Mouse (Mus musculus) intestine, embryonic 15.5 days (tissue): ENCODE data around the gene Hist1h2ac. TPM values are rescaled to one million over a fixed set of nuclear protein-coding genes. Genes with fewer than 3 reads are reported as not detected.
"Not testable (repeated sequence)": the region's sequence is repeated elsewhere in the genome, so short reads cannot be mapped to it uniquely, and the experiment has no call there.

Experiments used
- ATAC-seq: fragments of 200-750 bp; cut with Nextera tagmentation; 2 replicates; pipeline ENCODE4 v1.8.0; 2017; ENCODE audit warnings: moderate TSS enrichment, moderate library complexity
- H3K27ac ChIP-seq: fragments of 300-500 bp; sonication (generic); 2 replicates; pipeline ENCODE4 v1.5.1; 2015; ENCODE audit warnings: mild to moderate bottlenecking, inconsistent platforms
- H3K27me3 ChIP-seq: fragments of 300-500 bp; sonication (generic); replicated peaks from 2 replicates; pipeline ENCODE4 v1.6.1; 2015; ENCODE audit warnings: inconsistent platforms
- H3K36me3 ChIP-seq: fragments of 300-500 bp; sonication (generic); 2 replicates; pipeline ENCODE4 v1.6.1; 2015; ENCODE audit warnings: inconsistent platforms
- H3K4me1 ChIP-seq: fragments of 300-500 bp; sonication (generic); replicated peaks from 2 replicates; pipeline ENCODE4 v1.6.1; 2015; ENCODE audit warnings: inconsistent platforms
- H3K4me2 ChIP-seq: fragments of 300-500 bp; sonication (generic); replicated peaks from 2 replicates; pipeline ENCODE4 v1.6.1; 2015; ENCODE audit warnings: mild to moderate bottlenecking, inconsistent platforms
- H3K4me3 ChIP-seq: fragments of 300-500 bp; sonication (generic); replicated peaks from 2 replicates; pipeline ENCODE4 v1.5.1; 2015; ENCODE audit warnings: inconsistent platforms
- H3K9ac ChIP-seq: fragments of 300-500 bp; sonication (generic); 2 replicates; pipeline ENCODE4 v1.6.1; 2015; ENCODE audit warnings: inconsistent platforms
- H3K9me3 ChIP-seq: fragments of 300-500 bp; sonication (generic); 2 replicates; pipeline ENCODE4 v1.6.1; 2016; ENCODE audit warnings: inconsistent platforms
- WGBS: fragments of 180-500 bp; shearing (Covaris S2); methylation state at CpG from one replicate; pipeline ENCODE4 v1.1.7; 2015; 5-methylcytosine and 5-hydroxymethylcytosine counted together
- polyA plus RNA-seq: library from polyadenylated mRNA; unstranded; fragments of >200 nt; fragmentation: Nextera tagmentation; extraction: Ambion mirVana; gene quantifications from 2 replicates; pipeline ENCODE4 v1.2.1, GENCODE M21; 2015

The Hist1h2ac gene
- polyA plus RNA-seq, 1 experiment from 2014 or later = 1.5 TPM

DNA sequence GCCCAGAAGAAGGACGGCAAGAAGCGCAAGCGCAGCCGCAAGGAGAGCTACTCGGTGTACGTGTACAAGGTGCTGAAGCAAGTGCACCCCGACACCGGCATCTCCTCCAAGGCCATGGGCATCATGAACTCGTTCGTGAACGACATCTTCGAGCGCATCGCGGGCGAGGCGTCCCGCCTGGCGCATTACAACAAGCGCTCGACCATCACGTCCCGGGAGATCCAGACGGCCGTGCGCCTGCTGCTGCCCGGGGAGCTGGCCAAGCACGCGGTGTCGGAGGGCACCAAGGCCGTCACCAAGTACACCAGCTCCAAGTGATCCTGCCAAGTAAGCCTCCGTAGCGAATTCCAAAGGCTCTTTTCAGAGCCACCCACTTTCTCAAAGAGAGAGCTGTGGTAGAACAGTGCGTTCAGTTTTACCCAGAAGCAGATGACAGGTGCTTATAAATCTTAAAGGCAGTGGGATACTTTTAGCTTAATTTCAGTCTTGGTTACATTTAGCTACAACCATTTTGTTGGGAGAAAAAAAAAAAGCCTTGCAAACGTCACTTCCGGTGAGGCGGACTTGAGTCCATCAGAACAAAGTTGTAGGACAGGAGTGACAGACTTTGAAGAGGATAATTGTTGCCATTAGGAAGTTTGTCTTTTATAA, 672 bp upstream of the Hist1h2ac start:
- Histone ChIP-seq H3K27ac (peak overlapping the region; percentile 97), H3K4me3 (peak overlapping the region; percentile 41), H3K9ac (peak overlapping the region; percentile 57), H3K4me2 (peak overlapping the region; percentile 56)
- H3K36me3 ChIP-seq, H3K9me3 ChIP-seq, H3K4me1 ChIP-seq, H3K27me3 ChIP-seq, ATAC-seq: not testable (repeated sequence)
- under 1% methylated on average over 20 of the region's 37 CpGs for WGBS

DNA sequence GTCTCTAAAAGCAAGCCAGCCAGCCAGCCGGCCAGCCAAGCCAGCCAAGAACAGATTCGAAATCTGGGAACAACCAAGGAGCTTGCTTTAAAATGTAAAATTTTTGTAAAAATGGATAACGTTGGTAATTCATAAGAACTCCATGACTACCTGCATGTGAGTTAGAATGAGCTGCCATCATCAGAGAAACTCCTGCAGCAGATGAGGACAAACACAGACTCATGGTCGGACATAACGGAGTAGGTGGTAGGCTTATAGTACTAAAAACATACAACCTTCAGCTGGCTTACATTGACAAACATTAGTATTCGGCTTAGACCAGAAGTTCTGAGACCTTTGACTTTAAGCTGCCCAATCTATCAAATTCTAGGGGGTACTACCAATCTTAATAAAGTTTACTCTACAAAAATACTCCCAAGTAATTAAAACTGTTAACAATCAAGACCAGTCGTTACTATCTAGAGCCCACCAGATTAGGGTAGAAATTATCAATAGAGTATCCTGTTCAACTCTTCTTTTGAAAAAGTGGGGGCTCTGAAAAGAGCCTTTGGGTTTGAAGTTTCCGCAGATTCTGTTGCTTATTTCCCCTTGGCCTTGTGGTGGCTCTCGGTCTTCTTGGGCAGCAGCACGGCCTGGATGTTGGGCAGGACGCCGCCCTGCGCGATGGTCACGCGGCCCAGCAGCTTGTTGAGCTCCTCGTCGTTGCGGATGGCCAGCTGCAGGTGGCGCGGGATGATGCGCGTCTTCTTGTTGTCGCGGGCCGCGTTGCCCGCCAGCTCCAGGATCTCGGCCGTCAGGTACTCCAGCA, 597 bp downstream of the Hist1h2ac start:
- peak overlapping the region; percentile 92 for H3K27ac ChIP-seq
- H3K27me3 ChIP-seq, H3K4me1 ChIP-seq, H3K9me3 ChIP-seq, H3K36me3 ChIP-seq, ATAC-seq: not testable (repeated sequence)
- H3K9ac ChIP-seq = peak overlapping the region; percentile 37; the same call in 1 of the 2 replicates
- H3K4me3 ChIP-seq = peak overlapping the region; percentile 38
- peak overlapping the region; percentile 51 for H3K4me2 ChIP-seq
- WGBS = 7% methylated on average over 16 of the region's 30 CpGs

DNA sequence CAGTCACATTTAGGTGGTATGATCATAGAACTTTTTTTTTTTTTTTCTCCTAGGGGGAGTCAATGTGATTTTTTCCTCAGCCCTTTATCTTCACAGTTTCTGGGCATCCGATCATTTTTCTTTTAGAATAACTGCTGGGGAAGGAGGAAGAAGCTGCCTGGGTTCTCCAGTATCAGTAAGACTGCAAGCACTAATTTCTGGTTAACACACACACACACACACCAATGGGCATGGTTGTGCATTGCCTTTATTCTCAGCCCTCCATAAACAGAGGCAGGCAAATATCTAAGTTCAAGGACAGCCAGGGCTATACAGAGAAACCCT, 1.2 kb downstream of the Hist1h2ac start:
- 54% methylated on average over 1 of the region's 1 CpGs for whole genome bisulfite sequencing
- Histone ChIP-seq H3K27ac (peak overlapping the region; percentile 92; the same call in 1 of the 2 replicates), H3K4me3 (peak overlapping the region; percentile 38), H3K9me3 (no peaks in the 10 kb centered on the region), H3K4me2 (peak overlapping the region; percentile 51), H3K4me1 (peaks cover 6% of the 10 kb centered on the region), H3K27me3 (no peaks in the 10 kb centered on the region), H3K36me3 (no peaks in the 10 kb centered on the region), H3K9ac (peak overlapping the region; percentile 37; the same call in 1 of the 2 replicates)
- ATAC-seq = no peak

DNA sequence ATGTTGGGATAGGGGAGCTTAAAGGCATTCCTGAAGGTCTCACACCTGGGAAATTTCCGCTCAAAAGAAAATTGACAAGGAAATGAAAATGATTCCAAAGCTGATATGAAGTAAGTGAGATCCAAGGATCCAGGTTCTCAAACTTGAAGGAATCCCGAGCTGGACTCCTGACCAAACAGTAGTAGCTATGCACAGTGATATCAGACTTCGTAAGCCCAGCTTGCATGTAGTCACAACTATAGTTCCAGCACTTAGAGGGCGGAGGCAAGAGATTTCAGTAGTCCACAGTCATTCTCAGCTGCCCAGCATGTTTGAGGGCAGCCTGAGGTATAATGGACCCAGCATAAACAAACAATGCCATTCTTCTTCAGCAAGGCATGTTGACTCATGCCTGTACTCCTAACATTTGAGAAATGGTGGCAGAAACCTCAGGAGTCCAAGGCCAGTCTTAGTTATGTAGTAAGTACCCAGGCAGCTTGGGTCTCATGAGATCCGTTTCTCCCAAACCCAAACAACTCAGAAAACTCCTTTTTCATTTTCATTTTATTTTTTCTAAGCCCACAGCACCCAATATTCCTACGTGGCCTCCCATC, 1.7 kb downstream of the Hist1h2ac start:
- Histone ChIP-seq H3K27me3 (no peaks in the 10 kb centered on the region), H3K4me2 (0 out of 2 replicates have a peak overlapping the region, but pooled peaks have one; percentile 51), H3K9me3 (no peaks in the 10 kb centered on the region), H3K4me3 (no peak overlapping the region), H3K4me1 (peaks cover 6% of the 10 kb centered on the region), H3K27ac (no peak overlapping the region), H3K36me3 (no peaks in the 10 kb centered on the region), H3K9ac (no peak overlapping the region; the same call in 1 of the 2 replicates)
- ATAC-seq = no peak
- 74% methylated on average over 6 of the region's 6 CpGs for WGBS

DNA sequence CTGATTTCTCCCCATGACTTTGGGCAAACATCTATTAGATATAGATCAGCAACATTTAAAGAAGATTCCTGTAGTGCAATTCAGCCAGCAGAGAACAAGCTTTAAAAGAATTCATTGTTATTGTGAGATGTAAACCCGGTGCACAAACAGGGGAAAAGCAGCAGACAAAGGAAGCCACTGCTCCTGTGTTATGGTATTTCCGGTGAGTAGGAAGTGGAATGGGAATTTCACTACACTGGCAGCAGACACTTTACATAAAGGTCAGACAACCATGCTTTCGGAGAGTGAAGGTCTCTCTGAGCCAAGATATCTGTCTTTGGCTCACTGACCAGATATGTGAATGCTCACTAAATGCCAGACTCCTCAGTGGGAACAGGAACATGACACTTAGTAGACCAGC, 21.2 kb downstream of the Hist1h2ac start:
- no peaks in the 10 kb centered on the region for H3K27me3 ChIP-seq
- ATAC-seq = no peak
- H3K36me3 ChIP-seq = no peaks in the 10 kb centered on the region
- H3K9ac ChIP-seq = no peak overlapping the region
- H3K4me2 ChIP-seq = no peak overlapping the region
- H3K9me3 ChIP-seq = no peaks in the 10 kb centered on the region
- no peaks in the 10 kb centered on the region for H3K4me1 ChIP-seq
- no peak overlapping the region for H3K4me3 ChIP-seq
- H3K27ac ChIP-seq = no peak overlapping the region
- WGBS = 63% methylated on average over 3 of the region's 3 CpGs

DNA sequence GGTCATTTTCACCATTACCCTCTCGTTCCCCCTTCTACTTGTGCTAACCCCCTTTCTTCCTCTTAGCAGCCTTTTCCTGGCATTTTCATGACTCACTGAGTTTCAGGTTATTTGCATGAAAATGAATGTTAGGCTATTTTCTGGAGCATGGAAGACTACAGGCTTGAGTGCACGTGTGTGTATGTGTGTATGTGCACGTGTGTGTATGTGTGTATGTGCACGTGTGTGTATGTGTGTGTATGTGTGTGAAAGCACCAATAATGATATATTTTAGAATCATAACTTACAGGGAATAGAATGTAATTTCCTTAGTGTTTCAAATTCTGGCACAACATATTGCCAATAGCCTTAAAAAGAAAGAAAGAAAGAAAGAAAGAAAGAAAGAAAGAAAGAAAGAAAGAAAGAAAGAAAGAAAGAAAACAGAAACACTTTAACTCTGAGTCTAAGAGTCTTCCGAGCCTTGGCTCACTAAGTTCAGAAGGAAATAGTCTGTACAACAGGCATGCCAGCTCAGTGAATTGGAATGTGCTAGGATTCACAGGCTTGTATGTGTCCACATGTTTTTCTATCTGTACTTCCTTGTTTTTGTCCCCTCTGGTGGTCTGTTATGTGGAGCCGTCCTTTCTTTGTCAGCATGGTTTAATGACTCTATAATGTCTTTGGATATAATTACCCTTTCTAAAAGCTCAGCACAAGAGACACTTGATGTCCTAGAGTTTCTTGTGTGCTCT, 23.9 kb downstream of the Hist1h2ac start:
- H3K9me3 ChIP-seq = no peaks in the 10 kb centered on the region
- 69% methylated on average over 6 of the region's 6 CpGs for WGBS
- no peak overlapping the region for H3K9ac ChIP-seq
- no peak overlapping the region for H3K4me2 ChIP-seq
- H3K27me3 ChIP-seq = no peaks in the 10 kb centered on the region
- no peak overlapping the region for H3K27ac ChIP-seq
- ATAC-seq = no peak
- no peak overlapping the region for H3K4me3 ChIP-seq
- H3K36me3 ChIP-seq = no peaks in the 10 kb centered on the region
- no peaks in the 10 kb centered on the region for H3K4me1 ChIP-seq

Other genes starting within 250 kb of the Hist1h2ac start
- 0.08 and 0.11 TPM in 2 replicates for gene Btn1a1, start 218.0 kb downstream of the Hist1h2ac start, polyA plus RNA-seq
- gene Btn2a2, start 195.1 kb downstream of the Hist1h2ac start, polyA plus RNA-seq = 0.16 and 0.23 TPM in 2 replicates
- 4.6 and 4.8 TPM in 2 replicates for gene Hist1h4h, start 152.9 kb downstream of the Hist1h2ac start, polyA plus RNA-seq
- gene Hist1h2af, start 150.0 kb downstream of the Hist1h2ac start, polyA plus RNA-seq = 6.7 TPM in 1 of 2 replicates, not detected in the other
- gene Hist1h3g, start 148.5 kb downstream of the Hist1h2ac start, polyA plus RNA-seq = 6.1 and 6.2 TPM in 2 replicates
- gene Hist1h2bh, start 140.6 kb downstream of the Hist1h2ac start, polyA plus RNA-seq = 1.1 and 1.3 TPM in 2 replicates
- gene Hist1h3f, start 139.9 kb downstream of the Hist1h2ac start, polyA plus RNA-seq = 0.45 and 0.97 TPM in 2 replicates
- 0.88 and 1.0 TPM in 2 replicates for gene Hist1h4f, start 132.3 kb downstream of the Hist1h2ac start, polyA plus RNA-seq
- gene Hist1h1d, start 130.7 kb downstream of the Hist1h2ac start, polyA plus RNA-seq = 0.46 and 0.64 TPM in 2 replicates
- 3.5 and 4.3 TPM in 2 replicates for gene Hist1h3e, start 121.6 kb downstream of the Hist1h2ac start, polyA plus RNA-seq
- 76.9 and 89.5 TPM in 2 replicates for gene Hist1h2ae, start 112.7 kb downstream of the Hist1h2ac start, polyA plus RNA-seq
- 7.1 and 11.5 TPM in 2 replicates for gene Hist1h2bg, start 112.6 kb downstream of the Hist1h2ac start, polyA plus RNA-seq
- gene Hist1h2bf, start 109.8 kb downstream of the Hist1h2ac start, polyA plus RNA-seq = 4.2 and 4.5 TPM in 2 replicates
- gene Hist1h2ad, start 109.6 kb downstream of the Hist1h2ac start, polyA plus RNA-seq = 1.8 and 3.0 TPM in 2 replicates
- gene Hist1h3d, start 108.2 kb downstream of the Hist1h2ac start, polyA plus RNA-seq = 5.2 and 6.2 TPM in 2 replicates
- 98.7 and 101 TPM in 2 replicates for gene Hist1h4d, start 102.3 kb downstream of the Hist1h2ac start, polyA plus RNA-seq
- gene Hist1h2be, start 62.8 kb downstream of the Hist1h2ac start, polyA plus RNA-seq = 1.6 and 2.0 TPM in 2 replicates
- gene Hist1h1e, start 61.4 kb downstream of the Hist1h2ac start, polyA plus RNA-seq = 17.6 and 21.2 TPM in 2 replicates
- 79.3 and 89.9 TPM in 2 replicates for gene Hist1h2bc, start 251 bp upstream of the Hist1h2ac start, polyA plus RNA-seq
- gene Hist1h1t, start 11.9 kb upstream of the Hist1h2ac start, polyA plus RNA-seq = not detected in 2 replicates
- gene Hist1h4c, start 14.5 kb upstream of the Hist1h2ac start, polyA plus RNA-seq = 4.7 and 5.7 TPM in 2 replicates
- 6.4 and 7.9 TPM in 2 replicates for gene Hfe, start 26.9 kb upstream of the Hist1h2ac start, polyA plus RNA-seq
- gene Hist1h1c, start 54.9 kb upstream of the Hist1h2ac start, polyA plus RNA-seq = 32.4 and 36.0 TPM in 2 replicates
- gene Hist1h3c, start 61.7 kb upstream of the Hist1h2ac start, polyA plus RNA-seq = 4.4 and 7.7 TPM in 2 replicates
- 2.4 and 3.8 TPM in 2 replicates for gene Hist1h2bb, start 62.8 kb upstream of the Hist1h2ac start, polyA plus RNA-seq
- gene Hist1h2ab, start 67.2 kb upstream of the Hist1h2ac start, polyA plus RNA-seq = 39.8 and 44.9 TPM in 2 replicates
- gene Hist1h3b, start 68.3 kb upstream of the Hist1h2ac start, polyA plus RNA-seq = 6.4 and 9.2 TPM in 2 replicates
- gene Hist1h4b, start 73.1 kb upstream of the Hist1h2ac start, polyA plus RNA-seq = 3.8 and 5.5 TPM in 2 replicates
- 0.48 and 1.3 TPM in 2 replicates for gene Hist1h4a, start 77.3 kb upstream of the Hist1h2ac start, polyA plus RNA-seq
- gene Hist1h3a, start 78.4 kb upstream of the Hist1h2ac start, polyA plus RNA-seq = 4.3 and 6.4 TPM in 2 replicates
- 1.2 and 2.2 TPM in 2 replicates for gene Hist1h1a, start 79.7 kb upstream of the Hist1h2ac start, polyA plus RNA-seq
- not detected in 2 replicates for gene Trim38, start 86.0 kb upstream of the Hist1h2ac start, polyA plus RNA-seq
- 0.10 TPM in 1 of 2 replicates, not detected in the other for gene Slc17a2, start 123.0 kb upstream of the Hist1h2ac start, polyA plus RNA-seq
- 0.13 and 0.35 TPM in 2 replicates for gene Slc17a3, start 155.5 kb upstream of the Hist1h2ac start, polyA plus RNA-seq
- gene Slc17a1, start 183.8 kb upstream of the Hist1h2ac start, polyA plus RNA-seq = 0.35 and 0.55 TPM in 2 replicates
- gene Slc17a4, start 231.1 kb upstream of the Hist1h2ac start, polyA plus RNA-seq = 17.0 and 19.6 TPM in 2 replicates